Mouse (Mus musculus) embryonic fibroblast, embryonic 13.5 days (primary cell): Measurements from ENCODE around the gene S100a1. TPM values are rescaled to one million over a fixed set of nuclear protein-coding genes. Genes with fewer than 3 reads are reported as not detected.

ENCODE experiments used
- H3K27ac ChIP-seq: 2 replicates; pipeline ENCODE4 v1.5.1; 2012; ENCODE audit warnings: low read length, control low read depth, inconsistent platforms; ENCODE audit not compliant: insufficient read depth
- H3K4me1 ChIP-seq: 2 replicates; pipeline ENCODE4 v1.6.1; 2011; ENCODE audit warnings: low read length; ENCODE audit not compliant: control insufficient read depth, insufficient read depth
- H3K4me3 ChIP-seq: 2 replicates; pipeline ENCODE4 v1.5.1; 2011; ENCODE audit warnings: mild to moderate bottlenecking, control low read depth, low read length; ENCODE audit not compliant: insufficient read depth
- CTCF ChIP-seq: IDR thresholded peaks from 2 replicates; pipeline ENCODE4 v1.5.1; 2011; ENCODE audit warnings: mild to moderate bottlenecking, control low read depth, low read length, moderate library complexity, borderline replicate concordance; ENCODE audit not compliant: insufficient read depth
- POLR2A ChIP-seq: IDR thresholded peaks from 2 replicates; pipeline ENCODE4 v1.6.1; 2011; ENCODE audit warnings: low read depth, mild to moderate bottlenecking, control low read depth, low read length, moderate library complexity
- polyA plus RNA-seq: library from polyadenylated mRNA; stranded (reverse); fragments of >200 nt; gene quantifications from 2 replicates; pipeline ENCODE4 v1.2.4, GENCODE M21; 2011; ENCODE audit warnings: low read depth; ENCODE audit not compliant: missing spikeins, insufficient read length

The S100a1 gene
- 27.6 and 37.9 TPM in 2 replicates for polyA plus RNA-seq

DNA sequence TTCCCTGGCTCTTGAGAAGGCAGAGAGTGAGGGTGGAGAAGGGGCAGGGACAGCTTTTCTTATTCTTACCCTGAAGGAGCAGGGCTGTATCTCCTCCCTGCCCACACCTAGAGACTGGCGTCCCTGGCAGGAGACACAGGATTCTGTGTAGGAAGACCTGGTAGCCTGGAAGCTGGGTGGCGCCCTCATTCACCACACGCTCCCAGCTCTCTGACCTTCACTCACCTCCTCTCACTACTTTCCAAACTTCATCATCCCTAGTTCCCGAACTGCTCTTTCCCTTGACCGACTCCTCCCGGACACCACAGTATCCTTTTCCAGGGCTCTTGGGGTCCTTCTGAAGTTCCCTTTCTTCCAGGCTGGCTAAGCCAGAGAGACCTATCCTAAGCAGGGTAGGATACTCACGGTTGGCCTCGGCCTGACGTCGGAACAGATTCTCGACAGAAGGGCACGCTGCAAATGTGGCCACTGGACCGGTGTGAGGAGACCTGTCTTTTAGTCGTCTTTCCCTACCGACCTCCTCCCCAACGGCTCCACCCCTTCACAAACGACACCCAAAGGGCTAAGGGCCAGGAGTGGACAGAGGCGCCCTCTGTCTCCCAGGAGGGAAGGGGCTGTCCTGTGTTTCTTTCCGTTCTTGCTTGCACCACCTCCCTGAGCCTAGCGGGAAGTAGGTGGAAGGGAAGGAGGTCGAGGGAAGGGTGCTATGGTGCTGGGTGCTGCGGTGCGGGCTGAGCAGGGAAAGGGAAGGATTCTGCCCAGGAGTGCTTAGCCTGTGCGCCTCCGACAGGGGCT, at the start of gene S100a1, which contains the start of gene S100a13:
S100a1 (minus strand) TSS at position 597 of the 795 bp plus-strand sequence.
S100a13 (plus strand) TSS at position 640 of the 795 bp plus-strand sequence.
- H3K4me3 ChIP-seq = peak within 1 kb of the TSS; percentile 33
- TF ChIP-seq POLR2A = peak; percentile 66; the same call in 1 of the 2 replicates
- peak; percentile 15; the same call in 1 of the 2 replicates for TF ChIP-seq CTCF
- H3K27ac ChIP-seq = no peak within 1 kb of the TSS
- H3K4me1 ChIP-seq = peaks cover 7% of the 10 kb centered on the region; the same call in 1 of the 2 replicates

DNA sequence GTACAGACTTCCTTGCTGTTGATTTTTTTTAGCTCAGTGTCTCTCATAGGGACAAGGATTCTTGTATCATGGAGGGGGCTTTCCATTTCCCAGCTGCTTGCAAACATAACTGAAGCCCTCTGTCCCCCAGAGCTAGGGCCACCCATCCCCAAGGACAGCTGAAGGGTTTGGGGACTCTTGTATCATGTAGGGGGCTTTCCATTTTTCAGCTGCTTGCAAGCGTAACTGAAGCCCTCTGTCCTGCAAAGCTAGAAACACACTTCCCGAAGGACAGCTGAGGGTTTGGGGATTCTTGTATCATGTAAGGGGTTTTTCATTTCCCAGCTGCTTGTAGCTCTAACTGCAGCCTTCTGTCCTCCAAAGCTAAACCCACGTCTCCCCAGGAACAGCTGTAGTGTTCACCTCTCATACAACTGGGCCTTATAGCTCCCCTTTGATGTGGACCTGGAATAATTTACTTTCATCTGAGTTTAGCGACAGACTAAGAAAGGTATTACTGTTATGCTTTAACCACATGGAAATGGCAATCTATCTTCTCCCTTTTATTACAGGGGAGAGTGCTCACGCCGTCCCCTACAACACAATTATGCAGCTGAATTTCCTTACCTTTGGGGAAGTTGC, 45.9 kb upstream of the S100a1 start, which contains the start of gene S100a3:
S100a3 (plus strand) TSS at position 571 of the 621 bp plus-strand sequence.
- TF ChIP-seq CTCF (no peak), POLR2A (no peak)
- Histone ChIP-seq H3K27ac (no peak within 1 kb of the TSS), H3K4me3 (no peak within 1 kb of the TSS), H3K4me1 (no peaks in the 10 kb centered on the region)

DNA sequence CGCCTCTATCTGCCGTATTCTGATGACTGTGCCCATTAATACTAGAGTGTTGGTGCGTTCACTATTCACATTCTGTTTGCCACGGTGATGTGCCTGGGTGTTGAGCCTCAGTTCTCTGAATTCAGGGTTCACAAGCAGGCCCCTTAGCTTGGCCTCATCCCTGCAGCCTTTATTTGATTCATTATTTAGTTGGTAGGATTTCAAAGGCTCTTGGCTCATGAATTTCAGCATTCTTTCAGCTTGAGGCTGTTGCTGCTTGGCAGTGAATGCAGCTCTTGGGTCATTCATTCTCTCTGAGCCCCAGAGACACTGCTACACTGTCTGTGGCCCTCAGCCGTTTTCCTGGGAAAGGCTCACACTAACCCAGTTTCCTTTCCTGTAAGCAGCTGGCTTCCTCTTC, 41.8 kb upstream of the S100a1 start:
- Histone ChIP-seq H3K27ac (peak overlapping the region; percentile 72; the same call in 1 of the 2 replicates), H3K4me1 (no peaks in the 10 kb centered on the region), H3K4me3 (no peak overlapping the region)
- TF ChIP-seq POLR2A = no peak
- no peak for TF ChIP-seq CTCF

DNA sequence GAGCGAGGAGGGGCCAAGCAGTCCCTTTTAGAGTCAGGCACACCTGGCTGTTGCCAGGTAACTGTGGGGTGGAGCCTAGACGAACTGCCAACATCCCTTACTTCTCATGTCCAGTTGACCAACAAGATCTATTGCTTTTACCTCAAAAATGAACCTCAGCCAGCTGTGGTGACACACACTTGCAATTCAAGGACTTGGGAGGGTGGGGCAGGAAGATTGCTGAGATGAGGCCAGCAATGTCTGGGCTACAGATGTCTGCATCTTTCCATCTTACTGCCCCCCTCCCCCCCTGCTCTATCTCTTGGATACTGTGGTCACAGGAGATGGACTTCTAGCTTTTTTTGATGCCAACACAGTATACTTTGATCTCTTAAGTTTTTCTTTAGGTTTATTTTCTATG, 38.0 kb upstream of the S100a1 start:
- H3K4me1 ChIP-seq = peaks cover 9% of the 10 kb centered on the region
- TF ChIP-seq CTCF (no peak), POLR2A (no peak)
- H3K27ac ChIP-seq = no peak overlapping the region
- H3K4me3 ChIP-seq = no peak overlapping the region

DNA sequence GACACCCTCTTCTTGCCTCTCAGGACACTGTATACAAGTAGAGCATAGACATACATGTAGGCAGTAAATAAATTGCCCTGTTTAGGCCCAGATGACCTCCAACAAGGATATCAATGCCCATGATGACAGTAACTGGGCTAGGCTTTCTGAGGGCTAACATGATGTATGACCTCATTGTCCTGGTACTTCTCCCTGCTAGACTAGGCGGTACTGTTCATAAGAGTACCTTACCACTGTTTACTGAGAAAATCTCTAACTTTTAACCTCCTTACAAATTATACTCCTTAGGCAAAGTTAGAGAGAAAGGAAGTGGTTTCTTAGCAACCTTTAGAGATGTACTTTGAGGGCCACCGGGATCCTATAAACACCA, 36.2 kb upstream of the S100a1 start:
- peaks cover 9% of the 10 kb centered on the region for H3K4me1 ChIP-seq
- peak overlapping the region; percentile 81 for H3K27ac ChIP-seq
- TF ChIP-seq POLR2A = no peak
- no peak for TF ChIP-seq CTCF
- H3K4me3 ChIP-seq = no peak overlapping the region

DNA sequence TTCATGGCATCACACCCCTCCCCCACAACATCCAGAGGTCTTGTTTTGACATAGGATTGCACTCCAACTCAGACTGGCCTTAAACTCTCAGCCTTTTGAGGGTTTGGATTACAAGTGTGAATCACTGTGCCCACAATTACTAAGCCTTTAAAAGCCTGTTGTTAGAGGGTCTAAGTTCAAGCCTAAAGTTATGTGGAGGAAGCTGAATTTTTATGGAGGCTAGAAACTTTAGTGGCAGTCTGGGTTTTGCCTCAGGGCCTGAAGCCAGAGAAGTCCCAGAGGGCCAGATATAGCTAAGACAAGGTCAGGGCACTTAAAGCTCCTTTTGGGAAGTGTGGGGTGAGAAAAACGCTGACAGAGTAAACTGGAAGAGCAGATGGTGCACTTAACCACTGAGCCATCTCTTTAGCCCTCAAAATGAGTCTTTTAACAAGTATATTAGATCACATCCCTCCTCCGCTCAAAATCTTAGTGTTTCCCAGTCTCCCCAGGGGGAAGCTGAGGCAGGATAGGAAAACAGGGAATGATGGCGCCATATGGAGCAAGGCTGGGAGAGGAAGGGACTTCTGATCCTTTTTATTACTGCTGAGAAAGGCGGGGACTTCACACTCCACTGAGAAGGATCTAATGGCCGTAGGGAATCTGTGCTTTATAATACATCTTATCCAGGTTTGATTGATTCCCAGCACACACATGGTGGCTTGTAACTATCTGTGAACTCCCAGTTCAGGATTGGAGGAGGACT, 35.7 kb upstream of the S100a1 start:
- Histone ChIP-seq H3K27ac (peak overlapping the region; percentile 81), H3K4me1 (peaks cover 9% of the 10 kb centered on the region), H3K4me3 (no peak overlapping the region)
- TF ChIP-seq CTCF = no peak
- TF ChIP-seq POLR2A = no peak

DNA sequence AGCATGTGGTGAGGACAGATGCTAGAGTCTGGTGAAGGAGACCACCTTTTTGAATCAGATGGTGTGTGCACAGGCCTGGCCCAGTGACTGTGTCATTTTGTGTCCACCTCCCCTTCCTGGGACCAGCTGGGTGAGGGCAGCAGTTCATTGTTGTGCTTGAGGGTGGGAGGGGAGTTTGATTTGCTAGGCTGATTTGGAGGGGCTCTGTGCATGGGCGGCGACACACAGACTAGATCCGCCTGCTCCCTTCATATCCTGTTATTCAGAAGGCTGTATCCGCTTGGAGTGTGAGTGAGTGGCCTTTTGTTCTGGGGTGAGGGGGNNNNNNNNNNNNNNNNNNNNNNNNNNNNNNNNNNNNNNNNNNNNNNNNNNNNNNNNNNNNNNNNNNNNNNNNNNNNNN, 26.7 kb upstream of the S100a1 start:
- no peak overlapping the region for H3K27ac ChIP-seq
- TF ChIP-seq CTCF (no peak), POLR2A (no peak)
- no peaks in the 10 kb centered on the region for H3K4me1 ChIP-seq
- no peak overlapping the region for H3K4me3 ChIP-seq

DNA sequence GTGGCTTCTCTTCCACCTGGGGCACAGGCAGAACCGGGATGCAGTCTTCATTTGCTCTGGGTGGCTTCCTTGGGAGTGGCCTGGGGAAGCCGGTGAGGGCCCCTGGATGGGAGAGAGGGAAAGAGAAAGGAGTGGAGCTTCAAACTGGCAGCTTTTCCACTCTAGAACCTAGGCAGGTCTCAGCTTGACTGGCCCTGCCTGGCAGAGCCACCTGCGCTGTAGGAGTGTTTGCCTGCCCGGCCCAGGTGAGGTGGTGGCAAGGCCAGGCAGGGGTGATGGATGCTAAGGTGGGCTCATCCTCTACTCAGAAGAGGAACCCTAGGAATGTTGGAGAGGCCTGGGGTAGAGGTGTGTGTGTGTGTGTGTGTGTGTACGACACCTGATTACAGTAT, 23.7 kb upstream of the S100a1 start:
- H3K4me3 ChIP-seq = no peak overlapping the region
- TF ChIP-seq POLR2A = no peak
- no peak for TF ChIP-seq CTCF
- no peak overlapping the region for H3K27ac ChIP-seq
- no peaks in the 10 kb centered on the region for H3K4me1 ChIP-seq

DNA sequence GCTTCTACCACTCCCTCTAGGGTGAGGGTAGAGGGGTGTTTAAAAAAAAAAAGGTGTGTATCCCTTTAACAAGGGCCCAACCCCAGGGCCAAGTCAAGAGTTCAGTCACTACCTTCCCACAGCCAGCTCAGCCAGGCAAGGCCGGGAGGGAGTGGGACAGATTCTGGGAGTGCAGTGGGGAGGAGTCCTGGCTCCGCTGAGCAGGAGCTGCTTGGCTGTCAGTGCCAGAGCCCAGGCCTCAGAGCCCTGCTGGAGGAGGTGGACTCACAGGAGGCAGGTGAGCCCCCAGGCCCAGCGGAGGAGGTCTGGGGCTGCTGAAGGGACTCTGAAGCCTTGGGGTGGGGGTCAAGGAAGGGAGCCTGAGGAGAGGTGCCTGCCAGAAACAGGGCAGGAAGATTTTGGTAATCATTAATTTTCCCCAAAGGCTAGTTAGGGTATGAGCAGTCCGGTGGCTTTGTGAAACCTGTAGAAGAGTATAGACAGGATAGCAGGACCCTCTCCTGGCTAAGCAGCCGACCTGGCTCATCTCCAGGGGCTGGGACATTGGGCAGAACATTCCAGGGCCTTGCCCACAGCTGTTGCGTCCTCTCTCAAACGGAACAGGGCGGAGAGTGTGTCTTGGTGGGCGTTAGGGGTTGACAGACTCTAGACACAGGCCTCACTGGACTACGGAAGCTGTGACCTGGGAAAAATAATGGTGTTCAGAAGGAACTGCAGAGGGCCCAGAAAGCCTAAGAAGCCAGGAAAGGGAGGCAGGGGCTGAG, 23.1 kb upstream of the S100a1 start, which contains the start of gene S100a16:
S100a16 (plus strand) TSS at position 114 of the 764 bp plus-strand sequence.
- H3K4me3 ChIP-seq = no peak within 1 kb of the TSS

More for the DNA sequence above, 23.1 kb upstream of the S100a1 start, which contains the start of gene S100a16:
- TF ChIP-seq CTCF (no peak), POLR2A (peak; percentile 68; the same call in 1 of the 2 replicates)
- Histone ChIP-seq H3K4me1 (no peaks in the 10 kb centered on the region), H3K27ac (no peak within 1 kb of the TSS)
